Mouse (Mus musculus) small intestine, adult 2 months (tissue): Measurements from ENCODE around the gene 1810046K07Rik.

Source experiments
- CTCF ChIP-seq: fragments of 200-500 bp; IDR thresholded peaks from 2 replicates; pipeline ENCODE4 v1.5.1; 2012; ENCODE audit warnings: low read depth, mild to moderate bottlenecking, control low read depth, inconsistent platforms, low read length, moderate library complexity, mixed read lengths; ENCODE audit not compliant: insufficient replicate concordance, insufficient read length; ENCODE audit errors: extremely low read depth
- POLR2A ChIP-seq: fragments of 200-500 bp; IDR thresholded peaks from 2 replicates; pipeline ENCODE4 v1.6.1; 2012; ENCODE audit warnings: low read depth, mild to moderate bottlenecking, control low read depth, inconsistent platforms, low read length, moderate library complexity

GRCm38 (mm10) chr9:51273581-51274154 is 55.0 kb downstream of the 1810046K07Rik start:
- TF ChIP-seq CTCF (no peak), POLR2A (no peak)
